Mouse (Mus musculus): ENCODE results near the gene Mrln.

- TF ChIP-seq CTCF (IDR thresholded peaks at IDR 0.05; ENCODE audit: low read depth, low read length) (no peak), POLR2A (IDR thresholded peaks at IDR 0.05; ENCODE audit: borderline replicate concordance, low read depth, low read length) (no peak)
Observed at GRCm38 (mm10) chr10:70204505-70205399, at the start of gene Mrln.

Data from bone marrow macrophage, adult 2 months (primary cell).